Mouse (Mus musculus) cerebellum, adult 2 months (tissue): ENCODE measurements around the gene Celf1.

ENCODE experiments used
- CTCF ChIP-seq: fragments of 200-500 bp; IDR thresholded peaks from 2 replicates; pipeline ENCODE4 v1.5.1; 2011; ENCODE audit warnings: low read depth, mild to moderate bottlenecking, control low read depth, low read length, moderate library complexity, borderline replicate concordance; ENCODE audit not compliant: insufficient read depth
- POLR2A ChIP-seq: fragments of 200-500 bp; IDR thresholded peaks from 2 replicates; pipeline ENCODE4 v1.6.1; 2011; ENCODE audit warnings: low read length, control low read depth, borderline replicate concordance; ENCODE audit not compliant: insufficient read depth

DNA sequence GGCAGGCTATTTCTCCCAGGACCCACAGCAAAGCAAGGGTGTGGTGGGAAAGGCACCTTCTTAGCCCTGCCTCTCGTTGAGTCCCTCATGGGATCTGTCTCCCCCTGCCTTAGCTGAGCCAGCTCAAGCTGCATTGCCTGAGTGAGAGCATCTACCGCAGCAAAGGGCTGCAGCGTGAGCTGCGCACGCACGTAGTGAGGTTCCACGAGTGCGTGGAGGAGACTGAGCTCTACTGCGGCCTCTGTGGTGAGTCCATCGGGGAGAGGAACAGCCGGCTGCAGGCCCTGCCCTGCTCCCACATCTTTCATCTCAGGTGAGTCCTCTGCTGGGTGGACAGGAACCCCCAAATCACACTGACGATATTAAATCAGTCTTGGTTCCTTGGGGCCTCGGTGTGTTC lies 104.5 kb downstream of the Celf1 start:
- no peak for TF ChIP-seq CTCF
- TF ChIP-seq POLR2A, result no peak
